Mouse (Mus musculus) embryonic fibroblast, embryonic 13.5 days (primary cell): ENCODE measurements at regions not wholly inside any gene's neighbourhood (a gene's known extent, or its start where the extent isn't known, plus 50 kb on each side); places are given as distances from the start of the nearest gene placed in this dataset.
"Not testable (repeated sequence)": the region's sequence is repeated elsewhere in the genome, so short reads cannot be mapped to it uniquely, and the experiment has no call there.

Source experiments
- H3K27ac ChIP-seq: 2 replicates; pipeline ENCODE4 v1.5.1; 2012; ENCODE audit warnings: low read length, control low read depth, inconsistent platforms; ENCODE audit not compliant: insufficient read depth
- H3K4me1 ChIP-seq: 2 replicates; pipeline ENCODE4 v1.6.1; 2011; ENCODE audit warnings: low read length; ENCODE audit not compliant: control insufficient read depth, insufficient read depth
- H3K4me3 ChIP-seq: 2 replicates; pipeline ENCODE4 v1.5.1; 2011; ENCODE audit warnings: mild to moderate bottlenecking, control low read depth, low read length; ENCODE audit not compliant: insufficient read depth
- CTCF ChIP-seq: IDR thresholded peaks from 2 replicates; pipeline ENCODE4 v1.5.1; 2011; ENCODE audit warnings: mild to moderate bottlenecking, control low read depth, low read length, moderate library complexity, borderline replicate concordance; ENCODE audit not compliant: insufficient read depth
- POLR2A ChIP-seq: IDR thresholded peaks from 2 replicates; pipeline ENCODE4 v1.6.1; 2011; ENCODE audit warnings: low read depth, mild to moderate bottlenecking, control low read depth, low read length, moderate library complexity

DNA sequence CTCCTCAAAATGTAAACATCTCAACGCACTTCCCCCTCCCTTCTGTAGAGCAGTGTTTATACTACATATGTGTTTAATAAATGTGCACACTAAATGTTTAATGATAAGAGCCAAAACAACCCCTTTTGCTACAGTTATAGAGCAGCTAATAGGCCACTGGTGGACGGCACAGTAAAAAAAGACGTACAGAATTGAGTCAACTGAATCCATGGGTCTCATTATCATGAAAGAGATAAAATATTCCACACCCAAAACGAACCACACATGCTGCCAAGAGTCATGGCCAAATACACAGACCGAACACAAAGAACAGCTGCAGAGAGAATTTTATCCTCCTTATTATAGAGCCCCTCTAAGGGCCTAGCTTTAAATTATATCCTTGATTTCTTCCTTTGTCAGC is 237.8 kb downstream of the Dhx15 start:
- H3K4me3 ChIP-seq, result no peak overlapping the region
- no peaks in the 10 kb centered on the region for H3K4me1 ChIP-seq
- TF ChIP-seq CTCF (no peak), POLR2A (no peak)

DNA sequence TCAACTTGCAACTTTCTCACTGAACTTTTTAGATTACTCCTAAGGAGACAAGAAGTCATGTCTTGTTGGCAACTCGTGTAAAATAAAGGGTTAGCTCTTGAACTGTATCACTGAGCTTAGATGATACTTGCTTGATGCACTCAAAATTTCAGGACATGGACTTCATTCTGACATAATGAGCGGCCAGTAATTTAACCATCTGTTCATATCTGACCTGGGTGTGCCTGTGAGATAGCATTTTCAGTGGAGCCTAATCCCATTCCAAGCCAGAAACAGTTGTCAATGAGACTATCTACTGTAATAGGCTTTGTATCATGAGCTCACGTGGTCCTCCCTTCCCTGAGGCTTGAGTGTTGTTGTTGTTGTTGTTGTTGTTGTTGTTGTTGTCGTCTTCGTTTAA is 240.3 kb downstream of the Dhx15 start:
- no peak for TF ChIP-seq POLR2A
- TF ChIP-seq CTCF, result no peak
- H3K4me1 ChIP-seq, result no peaks in the 10 kb centered on the region

More for the DNA sequence above, 237.8 kb downstream of the Dhx15 start:
- no peak overlapping the region for H3K27ac ChIP-seq

DNA sequence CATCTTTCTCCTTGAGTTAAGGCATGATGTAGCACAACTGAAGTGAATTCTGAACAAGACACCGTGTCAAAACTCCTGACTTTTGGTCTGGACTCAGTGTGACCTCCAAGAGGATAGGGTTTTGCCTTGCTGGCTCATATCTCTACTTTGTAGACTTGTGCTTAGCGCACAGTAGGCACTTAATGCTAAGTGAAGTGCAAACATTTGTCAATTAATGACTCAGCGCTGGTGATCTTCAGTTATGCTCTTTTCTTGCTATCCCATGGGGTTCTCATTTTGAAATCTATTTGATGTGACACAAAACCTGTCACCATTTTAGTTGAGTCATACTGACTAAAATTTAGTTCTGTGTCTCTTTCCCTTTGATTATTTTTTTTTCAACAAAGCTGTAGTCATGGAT is 244.3 kb downstream of the Dhx15 start:
- no peak overlapping the region for H3K27ac ChIP-seq
- H3K4me1 ChIP-seq, result no peaks in the 10 kb centered on the region
- H3K4me3 ChIP-seq, result no peak overlapping the region
- TF ChIP-seq POLR2A (no peak), CTCF (no peak)

More for the DNA sequence above, 240.3 kb downstream of the Dhx15 start:
- no peak overlapping the region for H3K4me3 ChIP-seq
- no peak overlapping the region for H3K27ac ChIP-seq

DNA sequence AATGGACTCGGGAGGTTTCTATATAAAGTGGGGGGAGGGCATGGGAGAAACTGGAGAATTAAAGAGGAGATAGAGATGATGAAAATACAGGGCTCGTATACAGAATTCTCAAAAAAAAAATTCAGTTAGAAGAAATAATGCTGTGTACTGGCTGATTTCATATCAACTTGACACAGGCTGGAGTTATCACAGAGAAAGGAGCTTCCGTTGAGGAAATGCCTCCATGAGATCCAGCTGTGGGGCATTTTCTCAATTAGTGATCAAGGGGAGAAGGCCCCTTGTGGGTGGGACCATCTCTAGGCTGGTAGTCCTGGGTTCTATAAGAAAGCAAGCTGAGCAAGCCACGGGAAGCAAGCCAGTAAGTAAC is 248.4 kb downstream of the Dhx15 start:
- not testable (repeated sequence) for H3K27ac ChIP-seq, H3K4me1 ChIP-seq, H3K4me3 ChIP-seq

DNA sequence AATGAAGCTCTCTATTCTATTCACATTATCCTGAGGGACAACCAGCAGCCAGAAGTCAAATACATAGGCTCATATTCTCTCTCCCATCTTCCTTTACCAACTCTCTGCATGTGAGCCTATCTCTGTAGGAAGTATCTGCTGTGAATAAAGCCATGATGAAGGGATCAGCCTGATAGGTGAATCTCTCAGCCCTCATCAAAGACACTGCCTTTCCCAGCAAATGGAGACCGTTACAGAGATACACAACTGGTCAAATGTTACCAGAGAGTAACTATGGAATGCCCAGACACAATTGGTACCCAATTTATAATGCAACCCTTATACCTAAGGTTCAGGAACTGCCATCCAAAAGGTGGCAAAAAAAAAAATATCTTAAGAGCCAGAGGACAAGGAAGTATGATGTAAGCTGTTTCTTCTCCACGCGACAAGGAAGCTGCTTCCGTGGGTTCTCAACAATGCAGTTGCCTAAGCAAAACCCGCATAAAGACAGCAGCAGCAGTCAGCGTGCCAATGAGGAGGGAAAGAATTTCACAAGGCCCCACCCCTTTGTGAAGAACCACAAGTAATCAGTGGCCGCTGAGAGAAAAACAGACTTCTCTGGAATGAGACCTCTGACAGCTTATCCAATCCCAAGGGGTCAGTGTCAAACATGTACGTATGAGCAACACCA is 248.9 kb downstream of the Dhx15 start:
- Histone ChIP-seq H3K27ac (no peak overlapping the region), H3K4me3 (no peak overlapping the region), H3K4me1 (no peaks in the 10 kb centered on the region)
- TF ChIP-seq POLR2A (no peak), CTCF (no peak)

DNA sequence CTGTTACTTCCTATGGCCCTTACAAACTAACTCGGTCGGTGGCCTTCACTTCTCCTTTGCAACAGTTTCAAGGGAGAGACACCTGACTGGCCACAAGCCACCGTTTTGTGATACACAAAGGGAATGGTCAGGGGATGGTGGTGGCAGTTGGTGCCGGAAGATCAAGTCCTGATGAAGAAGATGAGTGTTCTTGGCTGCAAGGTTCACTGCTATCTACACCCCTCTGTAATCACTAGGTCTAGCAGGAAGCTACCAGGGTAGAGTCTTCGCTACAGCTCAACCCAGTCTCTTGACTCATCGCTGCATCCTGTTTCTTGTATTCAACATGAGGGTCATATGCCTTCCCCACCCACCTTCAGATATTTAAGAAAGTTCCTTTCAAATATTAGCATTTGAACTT is 251.5 kb downstream of the Dhx15 start:
- Histone ChIP-seq H3K27ac (no peak overlapping the region), H3K4me1 (no peaks in the 10 kb centered on the region), H3K4me3 (no peak overlapping the region)
- TF ChIP-seq CTCF (no peak), POLR2A (no peak)

DNA sequence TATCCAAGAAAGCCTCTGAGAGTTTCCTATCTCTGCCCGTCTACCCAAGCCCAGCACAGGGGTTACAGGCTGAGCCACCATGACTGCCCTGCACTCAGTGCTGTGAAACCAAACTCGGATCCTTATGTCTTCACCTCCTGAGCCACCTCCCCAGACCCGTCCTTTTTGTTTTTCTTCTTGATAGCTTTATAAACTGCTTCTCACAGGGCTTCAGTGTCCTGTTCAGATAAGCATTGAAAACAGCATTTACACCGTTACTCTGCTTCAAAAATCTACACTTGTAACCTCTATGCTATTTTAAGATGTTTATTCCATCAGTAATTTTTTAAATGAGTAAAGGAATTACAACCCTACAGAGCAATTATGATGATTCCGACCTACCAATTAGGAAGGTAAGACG is 253.0 kb downstream of the Dhx15 start:
- Histone ChIP-seq H3K4me3 (no peak overlapping the region), H3K27ac (no peak overlapping the region), H3K4me1 (no peaks in the 10 kb centered on the region)
- TF ChIP-seq POLR2A, result no peak
- TF ChIP-seq CTCF, result no peak

DNA sequence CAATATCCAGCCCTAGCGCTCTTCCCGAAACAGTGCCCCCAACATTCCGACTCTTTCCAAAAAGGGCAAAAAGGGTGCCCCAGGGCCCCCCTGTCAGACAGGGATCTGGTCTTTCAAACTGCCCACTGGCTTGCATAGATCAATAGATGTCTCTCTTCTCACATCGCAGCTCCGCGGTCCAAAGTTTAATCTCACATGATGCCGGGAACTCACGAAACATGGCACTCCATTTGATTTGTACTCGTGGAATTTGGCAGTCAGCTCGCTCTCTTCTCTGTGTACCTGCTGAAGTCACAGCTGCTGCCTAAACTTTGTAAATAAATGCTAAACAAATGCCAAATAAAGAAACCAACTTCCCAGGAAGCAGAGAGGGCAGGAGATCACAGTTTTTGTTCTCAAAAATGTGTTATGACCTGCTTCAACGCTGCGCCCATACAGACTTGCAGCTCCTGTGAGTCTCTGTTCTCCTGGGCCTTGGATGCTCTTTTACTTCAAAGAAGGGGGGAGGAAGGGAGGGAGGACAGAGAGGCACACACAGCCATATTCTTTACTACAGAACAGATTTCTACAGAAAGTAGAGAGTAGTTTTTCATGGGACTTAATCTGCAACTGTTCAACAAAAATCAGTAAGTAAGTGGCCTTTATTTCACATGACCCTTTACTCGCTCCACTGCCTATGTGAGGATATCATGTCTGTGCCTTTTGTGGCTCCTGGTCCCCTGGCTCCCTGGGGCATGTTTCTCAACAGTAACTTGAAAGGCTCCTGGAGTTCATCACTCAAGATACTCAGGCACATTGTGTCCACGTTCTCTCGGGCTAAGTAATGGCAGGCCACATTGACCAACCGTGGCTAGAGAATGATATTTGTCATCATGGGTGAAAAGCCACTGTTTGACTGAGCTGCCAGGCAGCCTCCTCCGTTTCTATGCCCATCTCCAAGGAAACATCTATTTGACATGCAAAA is 254.6 kb downstream of the Dhx15 start:
- Histone ChIP-seq H3K4me1 (no peaks in the 10 kb centered on the region), H3K27ac (no peak overlapping the region), H3K4me3 (no peak overlapping the region)
- no peak for TF ChIP-seq CTCF
- TF ChIP-seq POLR2A, result no peak

DNA sequence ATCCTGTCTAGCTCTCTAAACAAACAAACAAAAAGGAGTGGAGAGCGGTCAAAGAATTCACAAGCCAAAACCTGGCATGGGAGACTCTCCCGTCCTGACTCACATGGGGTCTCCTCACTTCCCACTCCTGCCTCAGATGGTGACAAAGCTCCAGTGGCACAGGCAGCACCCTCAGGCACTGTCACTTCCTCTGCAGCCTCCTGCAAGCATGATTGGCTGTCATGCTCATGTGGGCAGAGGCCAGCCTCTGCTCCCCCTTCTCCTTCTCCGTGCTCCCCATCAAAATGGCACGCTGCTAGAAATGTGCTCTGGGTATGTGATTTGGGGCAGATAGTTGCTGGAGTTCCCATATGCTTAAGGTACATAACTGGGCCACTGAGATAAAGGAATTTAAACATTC is 255.4 kb downstream of the Dhx15 start:
- Histone ChIP-seq H3K27ac (no peak overlapping the region), H3K4me3 (no peak overlapping the region), H3K4me1 (no peaks in the 10 kb centered on the region)
- no peak for TF ChIP-seq POLR2A
- no peak for TF ChIP-seq CTCF

DNA sequence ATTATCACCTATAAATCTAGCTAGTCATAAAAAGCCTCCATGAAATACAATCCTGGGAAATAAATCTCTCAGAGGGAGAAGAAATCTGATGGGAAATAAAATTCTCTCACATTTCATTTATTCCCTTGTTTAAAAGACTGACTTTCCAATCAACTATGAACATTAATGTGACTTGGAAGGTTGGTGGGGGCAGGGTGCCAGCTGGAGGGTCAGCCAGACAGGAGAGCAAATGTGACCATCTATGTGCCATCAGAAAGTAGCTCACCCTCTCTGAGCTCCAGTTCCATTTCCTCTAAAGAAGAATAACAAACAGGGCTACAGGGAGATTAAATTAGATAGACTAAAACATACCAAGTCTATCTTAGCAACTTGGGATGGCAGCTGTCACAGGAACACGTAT is 257.0 kb downstream of the Dhx15 start:
- Histone ChIP-seq H3K4me3 (no peak overlapping the region), H3K4me1 (no peaks in the 10 kb centered on the region), H3K27ac (no peak overlapping the region)
- TF ChIP-seq CTCF, result no peak

DNA sequence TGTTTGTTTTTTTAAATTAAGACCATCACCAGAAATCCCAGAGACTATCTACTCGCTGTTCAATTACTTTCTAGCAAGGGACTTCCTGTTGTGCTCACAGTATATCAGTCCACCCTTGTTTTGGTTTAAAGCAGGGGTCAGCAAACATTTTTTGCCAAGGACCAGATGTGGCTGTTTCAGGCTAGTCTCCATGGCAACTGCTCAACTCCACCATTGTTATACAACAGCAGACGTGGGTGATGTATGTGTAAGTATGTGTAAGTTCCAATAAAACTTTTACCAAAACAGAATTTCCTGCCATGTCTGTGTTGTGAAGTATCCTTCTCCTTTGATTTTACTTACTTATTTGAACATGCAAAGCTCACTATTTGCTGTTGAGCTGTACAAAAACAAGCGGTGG is 259.9 kb downstream of the Dhx15 start:
- H3K27ac ChIP-seq, result no peak overlapping the region
- no peak for TF ChIP-seq CTCF
- TF ChIP-seq POLR2A, result no peak
- H3K4me1 ChIP-seq, result no peaks in the 10 kb centered on the region

More for the DNA sequence above, 259.9 kb downstream of the Dhx15 start:
- no peak overlapping the region for H3K4me3 ChIP-seq
